Mouse (Mus musculus): Measurements from ENCODE around the gene Smim5.

Smim5 gene

DNA sequence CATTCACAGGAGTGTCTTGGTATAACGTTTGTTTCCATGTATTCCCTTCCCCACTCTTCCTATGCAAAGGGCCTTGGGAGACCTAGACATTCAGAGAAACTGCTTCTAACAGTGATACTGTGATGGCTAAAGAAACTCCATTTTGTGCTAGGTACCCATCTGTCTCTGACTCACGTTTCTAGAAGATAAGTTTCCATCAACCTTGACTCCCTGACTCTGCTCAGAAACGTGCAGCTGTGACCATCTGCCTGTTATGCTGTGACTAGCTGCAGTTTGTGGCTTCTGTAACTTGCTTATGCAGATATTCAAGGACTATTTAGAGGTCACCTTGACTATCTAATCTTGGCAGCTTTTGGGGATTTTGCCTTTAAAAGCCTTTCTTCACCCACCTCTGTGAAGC is 31.5 kb downstream of the Smim5 start:
- DNase-seq, result no peak

- DNase-seq, result peak; percentile 98
Observed at GRCm38 (mm10) chr11:115933108-115933746, 33.5 kb downstream of the Smim5 start, which contains the start of the genes Sap30bp and Recql5. Gene Sap30bp (plus strand): TSS chr11:115933282. Gene Recql5 (minus strand): TSS chr11:115933477.

DNA sequence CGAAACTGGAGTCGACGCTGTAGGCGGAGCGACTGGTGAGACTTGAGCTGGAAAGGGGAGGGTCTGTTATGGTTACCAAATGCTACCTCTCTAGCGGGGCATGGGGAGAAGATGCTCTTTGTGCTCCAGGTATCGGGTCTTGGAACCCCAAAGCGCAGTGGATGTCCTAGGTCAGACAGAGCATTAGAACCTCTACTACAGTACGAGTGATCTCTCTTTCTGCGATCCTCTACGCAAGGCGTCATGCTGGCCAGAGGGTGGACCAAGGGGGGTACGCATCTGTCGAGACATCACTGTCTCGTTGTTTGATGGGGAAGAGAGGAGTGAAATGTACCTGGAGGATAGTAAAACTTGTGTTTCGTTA is 34.0 kb downstream of the Smim5 start:
- DNase-seq, result no peak

DNA sequence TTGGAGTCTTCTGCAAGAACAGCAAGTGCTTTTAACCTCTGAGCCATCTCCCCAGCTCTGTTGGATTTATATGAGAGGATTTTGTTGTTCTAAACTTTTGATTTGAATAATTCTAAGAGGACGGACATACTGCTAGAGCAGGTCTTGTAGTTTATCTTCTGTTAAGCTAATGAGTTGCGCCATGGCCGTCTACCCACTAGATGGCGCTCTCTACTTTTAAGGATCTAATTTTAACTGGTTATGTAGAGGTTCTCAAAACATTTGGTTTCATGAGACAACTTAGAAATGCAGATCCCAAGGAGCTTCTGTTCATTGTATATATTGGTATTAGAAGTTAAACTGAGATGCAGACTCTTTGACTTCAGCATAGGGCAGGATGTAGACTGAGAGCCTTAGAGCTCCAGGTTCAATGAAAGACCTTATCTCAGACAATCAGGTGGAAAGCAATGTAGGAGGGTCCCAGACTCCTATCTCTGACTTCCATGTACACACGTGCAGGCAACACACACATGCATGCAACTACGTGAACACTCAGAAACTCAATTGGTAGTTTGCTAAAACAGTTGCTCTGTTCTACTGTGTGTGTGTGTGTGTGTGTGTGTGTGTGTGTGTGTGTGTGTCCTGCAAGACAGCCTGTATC is 40.0 kb downstream of the Smim5 start:
- DNase-seq, result peak; percentile 87

GRCm38 (mm10) chr11:115941980-115942379 is 42.2 kb downstream of the Smim5 start:
- DNase-seq, result no peak

DNA sequence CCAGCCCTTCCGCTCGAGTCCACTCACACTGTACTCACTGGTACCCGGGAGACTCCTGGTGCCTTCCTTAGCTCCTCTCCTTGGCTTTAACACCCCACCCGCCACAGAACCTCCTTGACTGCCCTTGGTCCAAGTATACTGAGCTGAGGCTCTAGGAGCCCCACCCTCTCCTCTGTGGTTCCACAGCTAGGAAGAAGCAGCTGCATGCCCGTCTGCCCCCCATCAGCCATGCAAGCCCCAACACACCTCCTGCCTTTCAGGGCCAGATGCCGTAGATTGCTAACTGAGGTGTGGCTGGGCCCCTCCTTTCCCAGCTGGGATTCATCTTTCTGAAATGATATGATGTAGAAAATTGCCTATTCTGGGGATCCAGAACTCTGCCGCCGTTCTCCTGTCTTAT is 45.5 kb downstream of the Smim5 start:
- DNase-seq, result no peak

DNA sequence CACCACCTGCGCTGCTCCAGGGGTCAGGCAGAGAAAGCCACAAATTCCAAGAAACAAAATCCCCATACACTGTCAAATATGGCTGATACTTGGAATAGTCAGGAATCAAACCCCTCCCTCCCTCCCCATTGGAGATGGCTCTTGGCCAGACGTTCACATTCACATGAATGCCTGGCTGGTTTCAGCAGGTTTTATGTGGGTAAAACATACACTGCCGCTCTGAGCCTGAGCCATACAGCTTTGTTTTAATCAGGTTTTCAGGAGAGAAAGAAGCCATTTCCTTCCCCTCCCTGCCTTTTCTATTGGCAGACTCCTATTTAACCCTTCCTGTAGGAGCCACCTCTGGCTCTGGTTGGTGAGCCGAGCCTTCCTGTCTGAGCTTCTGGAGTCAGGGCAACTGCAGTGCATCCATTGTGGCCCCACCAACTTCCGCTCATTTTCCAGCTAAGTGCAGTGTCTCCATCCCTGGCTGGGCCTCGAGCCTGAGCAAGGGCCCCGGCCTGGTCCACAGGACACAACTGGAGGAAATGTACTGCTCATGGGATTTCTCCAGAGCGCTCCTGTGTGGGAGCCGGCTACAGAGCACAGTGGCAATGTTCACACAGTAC is 46.6 kb downstream of the Smim5 start:
- DNase-seq, result no peak

DNA sequence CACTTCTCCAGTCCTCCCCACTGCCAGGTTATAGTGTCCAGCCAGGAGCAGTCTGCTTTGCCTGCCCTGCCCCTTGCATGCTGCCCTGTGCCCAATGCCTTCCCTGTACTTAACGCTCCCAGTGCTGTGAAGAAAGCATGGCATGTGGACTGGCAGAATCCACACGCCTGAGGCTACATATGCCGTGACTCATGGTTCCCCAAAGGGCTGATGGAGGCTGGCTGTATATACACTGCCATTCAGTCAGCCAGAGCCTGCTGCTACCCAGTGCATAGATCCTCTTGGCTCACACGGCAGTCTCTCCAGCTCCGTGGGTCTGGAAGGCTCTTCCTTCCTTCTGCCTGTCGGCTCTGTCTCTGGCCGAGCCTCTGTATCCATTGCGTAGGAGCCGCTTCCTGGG is 48.5 kb downstream of the Smim5 start:
- no peak for DNase-seq

DNA sequence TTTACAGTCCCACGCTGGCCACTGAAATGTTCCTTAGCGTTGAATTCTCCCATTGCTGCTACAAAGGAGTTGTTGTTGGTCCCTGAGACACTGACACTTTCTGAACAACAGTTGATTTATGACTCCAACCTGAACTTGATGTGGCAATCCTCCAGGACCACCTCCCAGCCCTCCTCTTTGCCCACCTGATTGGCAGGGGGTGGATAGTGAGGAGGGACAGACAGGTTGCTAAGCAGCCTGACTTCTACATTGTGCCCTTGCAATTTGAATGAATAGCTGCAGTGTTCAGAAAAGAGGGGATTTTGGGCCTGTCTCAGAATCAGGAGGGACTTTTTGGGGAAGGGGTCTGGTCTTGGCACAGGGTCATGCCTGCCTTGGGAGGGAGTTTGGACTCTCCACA is 51.0 kb downstream of the Smim5 start:
- no peak for DNase-seq

GRCm38 (mm10) chr11:115954712-115955111 is 54.9 kb downstream of the Smim5 start:
- no peak for DNase-seq

DNA sequence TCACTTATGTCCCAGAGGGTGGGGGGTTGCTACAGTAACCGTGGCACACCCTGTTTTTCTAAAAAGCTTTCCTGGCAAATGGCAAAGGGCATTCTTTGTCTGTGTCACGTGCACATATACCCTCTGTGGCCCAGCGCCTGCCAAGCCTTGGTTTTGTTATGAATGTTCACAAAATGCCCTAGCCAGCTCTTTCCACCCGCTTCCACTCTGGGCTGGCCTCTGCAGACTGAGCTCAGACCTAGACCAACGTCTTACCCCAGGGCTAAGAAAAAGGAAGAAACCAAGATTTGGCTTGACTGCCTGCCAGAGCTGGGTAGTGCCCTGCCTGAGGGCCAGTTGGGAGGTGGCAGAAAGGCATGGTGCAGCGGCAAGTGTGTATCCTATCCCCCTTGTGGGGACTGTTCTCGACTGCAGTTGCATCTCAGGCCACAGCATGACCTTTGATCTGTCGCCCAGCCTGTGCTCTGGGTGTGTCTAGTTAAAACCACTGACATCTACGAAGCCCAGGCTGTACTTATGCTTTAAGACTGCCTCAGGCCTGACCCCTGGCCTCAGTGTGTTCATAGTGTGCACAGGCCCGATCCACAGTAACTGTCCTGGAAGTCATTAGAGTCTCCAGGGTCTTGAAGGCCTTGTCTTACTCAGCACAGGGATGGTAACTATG is 55.6 kb downstream of the Smim5 start:
- no peak for DNase-seq
